Mouse (Mus musculus): ENCODE data around the gene Poc1a. TPM values are rescaled to one million over a fixed set of nuclear protein-coding genes. Genes with fewer than 3 reads are reported as not detected.

Gene Poc1a
- polyA plus RNA-seq, 1 experiment, result 6.1 TPM

- H3K4me1 ChIP-seq (ENCODE audit: control insufficient read depth, insufficient read depth, low read length), result no peaks in the 10 kb centered on the region
- peak; percentile 36 for DNase-seq
These were observed 70.3 kb downstream of the Poc1a start for GRCm38 (mm10) chr9:106351178-106351577.

GRCm38 (mm10) chr9:106353779-106354178, 72.9 kb downstream of the Poc1a start:
- WGBS, result 34% methylated on average over 6 of the region's 6 CpGs
- Histone ChIP-seq H3K4me3 (ENCODE audit: insufficient read depth, low read depth, low read length) (no peak overlapping the region), H3K36me3 (ENCODE audit: control insufficient read depth, insufficient read depth, low read length) (no peaks in the 10 kb centered on the region), H3K27ac (ENCODE audit: insufficient read depth, low read depth, low read length) (no peak overlapping the region), H3K4me1 (ENCODE audit: control insufficient read depth, insufficient read depth, low read length) (no peaks in the 10 kb centered on the region), H3K27me3 (replicated peaks; ENCODE audit: control insufficient read depth, insufficient read depth, low read length) (no peaks in the 10 kb centered on the region)
- no peak for TF ChIP-seq CTCF (conservative IDR thresholded peaks at IDR 0.05; ENCODE audit: insufficient read depth, insufficient read length, low read depth, low read length)
- TF ChIP-seq POLR2A (IDR thresholded peaks at IDR 0.05; ENCODE audit: low read depth, low read length), result no peak
- no peak for DNase-seq

More at GRCm38 (mm10) chr9:106351178-106351577, 70.3 kb downstream of the Poc1a start:
- Histone ChIP-seq H3K27me3 (replicated peaks; ENCODE audit: control insufficient read depth, insufficient read depth, low read length) (no peaks in the 10 kb centered on the region), H3K4me3 (ENCODE audit: insufficient read depth, low read depth, low read length) (no peak overlapping the region), H3K27ac (ENCODE audit: insufficient read depth, low read depth, low read length) (no peak overlapping the region), H3K36me3 (ENCODE audit: control insufficient read depth, insufficient read depth, low read length) (no peaks in the 10 kb centered on the region)
- TF ChIP-seq POLR2A (IDR thresholded peaks at IDR 0.05; ENCODE audit: low read depth, low read length) (no peak), CTCF (conservative IDR thresholded peaks at IDR 0.05; ENCODE audit: insufficient read depth, insufficient read length, low read depth, low read length) (peak; percentile 35; the same call in 1 of the 2 replicates)
- 52% methylated on average over 6 of the region's 6 CpGs for WGBS

GRCm38 (mm10) chr9:106354810-106355209, 73.9 kb downstream of the Poc1a start:
- Histone ChIP-seq H3K27ac (ENCODE audit: insufficient read depth, low read depth, low read length) (no peak overlapping the region), H3K4me1 (ENCODE audit: control insufficient read depth, insufficient read depth, low read length) (no peaks in the 10 kb centered on the region), H3K36me3 (ENCODE audit: control insufficient read depth, insufficient read depth, low read length) (no peaks in the 10 kb centered on the region), H3K4me3 (ENCODE audit: insufficient read depth, low read depth, low read length) (no peak overlapping the region), H3K27me3 (replicated peaks; ENCODE audit: control insufficient read depth, insufficient read depth, low read length) (no peaks in the 10 kb centered on the region)
- WGBS, result 91% methylated on average over 6 of the region's 6 CpGs
- TF ChIP-seq CTCF (conservative IDR thresholded peaks at IDR 0.05; ENCODE audit: insufficient read depth, insufficient read length, low read depth, low read length) (no peak), POLR2A (IDR thresholded peaks at IDR 0.05; ENCODE audit: low read depth, low read length) (no peak)
- DNase-seq, result no peak

- WGBS, result 84% methylated on average over 10 of the region's 10 CpGs
- H3K27ac ChIP-seq (ENCODE audit: insufficient read depth, low read depth, low read length), result no peak overlapping the region
These were observed 74.5 kb downstream of the Poc1a start for GRCm38 (mm10) chr9:106355217-106355974.

GRCm38 (mm10) chr9:106355975-106356286, 75.1 kb downstream of the Poc1a start:
- TF ChIP-seq POLR2A (IDR thresholded peaks at IDR 0.05; ENCODE audit: low read depth, low read length) (no peak), CTCF (conservative IDR thresholded peaks at IDR 0.05; ENCODE audit: insufficient read depth, insufficient read length, low read depth, low read length) (no peak)
- Histone ChIP-seq H3K27me3 (replicated peaks; ENCODE audit: control insufficient read depth, insufficient read depth, low read length) (no peaks in the 10 kb centered on the region), H3K27ac (ENCODE audit: insufficient read depth, low read depth, low read length) (no peak overlapping the region), H3K4me3 (ENCODE audit: insufficient read depth, low read depth, low read length) (no peak overlapping the region), H3K36me3 (ENCODE audit: control insufficient read depth, insufficient read depth, low read length) (no peaks in the 10 kb centered on the region), H3K4me1 (ENCODE audit: control insufficient read depth, insufficient read depth, low read length) (no peaks in the 10 kb centered on the region)
- DNase-seq, result no peak

More at GRCm38 (mm10) chr9:106355217-106355974, 74.5 kb downstream of the Poc1a start:
- Histone ChIP-seq H3K36me3 (ENCODE audit: control insufficient read depth, insufficient read depth, low read length) (no peaks in the 10 kb centered on the region), H3K27me3 (replicated peaks; ENCODE audit: control insufficient read depth, insufficient read depth, low read length) (no peaks in the 10 kb centered on the region), H3K4me3 (ENCODE audit: insufficient read depth, low read depth, low read length) (no peak overlapping the region), H3K4me1 (ENCODE audit: control insufficient read depth, insufficient read depth, low read length) (no peaks in the 10 kb centered on the region)
- TF ChIP-seq CTCF (conservative IDR thresholded peaks at IDR 0.05; ENCODE audit: insufficient read depth, insufficient read length, low read depth, low read length) (no peak), POLR2A (IDR thresholded peaks at IDR 0.05; ENCODE audit: low read depth, low read length) (no peak)
- no peak for DNase-seq

- no peak for TF ChIP-seq POLR2A (IDR thresholded peaks at IDR 0.05; ENCODE audit: low read depth, low read length)
- no peak for TF ChIP-seq CTCF (conservative IDR thresholded peaks at IDR 0.05; ENCODE audit: insufficient read depth, insufficient read length, low read depth, low read length)
- no peak overlapping the region for H3K27ac ChIP-seq (ENCODE audit: insufficient read depth, low read depth, low read length)
- H3K4me1 ChIP-seq (ENCODE audit: control insufficient read depth, insufficient read depth, low read length), result no peaks in the 10 kb centered on the region
- 71% methylated on average over 10 of the region's 10 CpGs for WGBS
- no peak overlapping the region for H3K4me3 ChIP-seq (ENCODE audit: insufficient read depth, low read depth, low read length)
- no peaks in the 10 kb centered on the region for H3K27me3 ChIP-seq (replicated peaks; ENCODE audit: control insufficient read depth, insufficient read depth, low read length)
- DNase-seq, result peak; percentile 50
- H3K36me3 ChIP-seq (ENCODE audit: control insufficient read depth, insufficient read depth, low read length), result no peaks in the 10 kb centered on the region
These were observed 75.5 kb downstream of the Poc1a start for GRCm38 (mm10) chr9:106356323-106356844.

- H3K27ac ChIP-seq (ENCODE audit: insufficient read depth, low read depth, low read length), result no peak overlapping the region
These were observed 76.3 kb downstream of the Poc1a start for GRCm38 (mm10) chr9:106357167-106357566.

More at GRCm38 (mm10) chr9:106357167-106357566, 76.3 kb downstream of the Poc1a start:
- H3K27me3 ChIP-seq (replicated peaks; ENCODE audit: control insufficient read depth, insufficient read depth, low read length), result no peaks in the 10 kb centered on the region
- TF ChIP-seq CTCF (conservative IDR thresholded peaks at IDR 0.05; ENCODE audit: insufficient read depth, insufficient read length, low read depth, low read length) (no peak), POLR2A (IDR thresholded peaks at IDR 0.05; ENCODE audit: low read depth, low read length) (no peak)
- WGBS, result 83% methylated on average over 3 of the region's 3 CpGs
- no peaks in the 10 kb centered on the region for H3K4me1 ChIP-seq (ENCODE audit: control insufficient read depth, insufficient read depth, low read length)
- no peaks in the 10 kb centered on the region for H3K36me3 ChIP-seq (ENCODE audit: control insufficient read depth, insufficient read depth, low read length)
- no peak overlapping the region for H3K4me3 ChIP-seq (ENCODE audit: insufficient read depth, low read depth, low read length)
- DNase-seq, result no peak
